Mouse (Mus musculus) mammary gland, adult 2 months (tissue): ENCODE measurements around the gene Gm7173. TPM values are rescaled to one million over a fixed set of nuclear protein-coding genes. Genes with fewer than 3 reads are reported as not detected.

Experiments
- polyA plus RNA-seq: library from polyadenylated mRNA; depleted of rRNA; stranded (reverse); fragments of >200 nt; gene quantifications from 2 replicates; pipeline ENCODE4 v1.2.3, GENCODE M21; 2012; ENCODE audit warnings: low replicate concordance; rRNA removed

Gene Gm7173
- polyA plus RNA-seq = 0.06 TPM in 1 of 2 replicates, not detected in the other

GRCm38 (mm10) chrX:79516977-79517645 is at the start of gene Gm7173:
TSS of gene Gm7173 (minus strand) at chrX:79517285.

Other genes starting within 250 kb of the Gm7173 start
- not detected in 2 replicates for gene Mageb16, start 154.2 kb upstream of the Gm7173 start, polyA plus RNA-seq